15 mouse cellular contexts compared by ENCODE assay signal in genomic region chr13:110627136-110627535, GRCm38 (mm10).
DNase-seq lines count a peak whose midpoint lies in the region; ATAC-seq and TF ChIP-seq lines count a peak whose summit lies in the region.
"Had no signal": no experiment of that assay in that cellular context is flagged by ENCODE, and none has a peak within 500 bp of the region (broad histone marks: within the 10 kb centered on the region; RNA-seq: fewer than 3 reads in every experiment).

No protein-coding gene starts in this region.

- WGBS in heart, embryonic 12.5 days: 52% methylated on average over 6 of the region's 6 CpGs
- 58% methylated on average over 6 of the region's 6 CpGs for WGBS in midbrain, embryonic 13.5 days
- 83% methylated on average over 6 of the region's 6 CpGs for whole genome bisulfite sequencing in midbrain, embryonic 11.5 days
- WGBS in midbrain, embryonic 15.5 days: 52% methylated on average over 6 of the region's 6 CpGs

- no peaks in the 10 kb centered on the region for H3K27me3 ChIP-seq in heart, embryonic 12.5 days (replicated peaks)
- no peaks in the 10 kb centered on the region for H3K27me3 ChIP-seq in midbrain, embryonic 13.5 days
- no peaks in the 10 kb centered on the region for H3K27me3 ChIP-seq in midbrain, embryonic 11.5 days (ENCODE audit: control insufficient read depth, insufficient read depth, low read length)
- H3K27me3 ChIP-seq in midbrain, embryonic 15.5 days (replicated peaks): no peaks in the 10 kb centered on the region

- no peak overlapping the region for H3K9ac ChIP-seq in heart, embryonic 12.5 days
- no peak overlapping the region for H3K9ac ChIP-seq in midbrain, embryonic 13.5 days (replicated peaks)
- no peak overlapping the region for H3K9ac ChIP-seq in midbrain, embryonic 11.5 days (ENCODE audit: low read length)
- no peak overlapping the region for H3K9ac ChIP-seq in midbrain, embryonic 15.5 days
- H3K9ac ChIP-seq: liver, postnatal 0 days had no signal

- H3K9me3 ChIP-seq in heart, embryonic 12.5 days (replicated peaks): no peaks in the 10 kb centered on the region; the same call in 1 of the 2 replicates
- no peaks in the 10 kb centered on the region for H3K9me3 ChIP-seq in midbrain, embryonic 13.5 days
- no peaks in the 10 kb centered on the region for H3K9me3 ChIP-seq in midbrain, embryonic 11.5 days (ENCODE audit: control insufficient read depth, low read length)
- H3K9me3 ChIP-seq in midbrain, embryonic 15.5 days: no peaks in the 10 kb centered on the region

- no peaks in the 10 kb centered on the region for H3K36me3 ChIP-seq in heart, embryonic 12.5 days
- H3K36me3 ChIP-seq in midbrain, embryonic 13.5 days: no peaks in the 10 kb centered on the region
- H3K36me3 ChIP-seq in midbrain, embryonic 11.5 days (ENCODE audit: control insufficient read depth, insufficient read depth, low read length): no peaks in the 10 kb centered on the region
- H3K36me3 ChIP-seq in midbrain, embryonic 15.5 days (replicated peaks): no peaks in the 10 kb centered on the region

- peaks cover 18% of the 10 kb centered on the region for H3K4me1 ChIP-seq in heart, embryonic 12.5 days (replicated peaks)
- peaks cover 7% of the 10 kb centered on the region; the same call in 1 of the 2 replicates for H3K4me1 ChIP-seq in midbrain, embryonic 13.5 days (replicated peaks)
- no peaks in the 10 kb centered on the region; the same call in 1 of the 2 replicates for H3K4me1 ChIP-seq in midbrain, embryonic 11.5 days (ENCODE audit: control insufficient read depth, insufficient read depth, low read length)
- H3K4me1 ChIP-seq in cortical plate, adult 2 months (ENCODE audit: control insufficient read depth, insufficient read depth, low read length): peaks cover 8% of the 10 kb centered on the region
- peaks cover 15% of the 10 kb centered on the region for H3K4me1 ChIP-seq in midbrain, embryonic 15.5 days

- ATAC-seq in heart, embryonic 12.5 days (ENCODE audit: insufficient number of reproducible peaks, low FRiP score): no peak
- no peak for ATAC-seq in midbrain, embryonic 13.5 days
- no peak for ATAC-seq in midbrain, embryonic 11.5 days (ENCODE audit: low FRiP score)
- ATAC-seq in midbrain, embryonic 15.5 days (replicated peaks): peak; percentile 48; the same call in 1 of the 2 replicates
- ATAC-seq: hindbrain, postnatal 0 days had no signal

- TF ChIP-seq POLR2A in cortical plate, adult 2 months (IDR thresholded peaks at IDR 0.05; ENCODE audit: extremely low read depth, insufficient read depth, low read length): no peak

- H3K4me2 ChIP-seq in heart, embryonic 12.5 days: no peak overlapping the region
- H3K4me2 ChIP-seq in midbrain, embryonic 13.5 days (replicated peaks): no peak overlapping the region
- H3K4me2 ChIP-seq in midbrain, embryonic 11.5 days: no peak overlapping the region
- no peak overlapping the region; the same call in 1 of the 2 replicates for H3K4me2 ChIP-seq in midbrain, embryonic 15.5 days

- no peak overlapping the region for H3K4me3 ChIP-seq in heart, embryonic 12.5 days
- H3K4me3 ChIP-seq in midbrain, embryonic 13.5 days (replicated peaks): no peak overlapping the region
- no peak overlapping the region for H3K4me3 ChIP-seq in midbrain, embryonic 11.5 days (ENCODE audit: low read depth, low read length)
- H3K4me3 ChIP-seq in cortical plate, adult 2 months (ENCODE audit: insufficient read depth, low read length): no peak overlapping the region
- H3K4me3 ChIP-seq in midbrain, embryonic 15.5 days: no peak overlapping the region
- H3K4me3 ChIP-seq: erythroblast, embryonic 14.5 days had no signal

- no peak for DNase-seq in heart, adult 9 months (ENCODE audit: low spot score in 2 of 2)
- DNase-seq in midbrain, embryonic 11.5 days (ENCODE audit: low spot score, missing footprints): no peak
- DNase-seq in gastrocnemius, adult 8-10 months (ENCODE audit: low spot score in 2 of 2): no peak
- DNase-seq: cerebellum, adult 9-11 months; kidney, adult 11 months; liver; liver, postnatal 0 days; thymus, postnatal 36 days had no signal

- H3K27ac ChIP-seq in heart, embryonic 12.5 days (ENCODE audit: poor library complexity, severe bottlenecking): peak overlapping the region; percentile 47
- peak overlapping the region; percentile 30; the same call in 1 of the 2 replicates for H3K27ac ChIP-seq in midbrain, embryonic 13.5 days
- no peak overlapping the region for H3K27ac ChIP-seq in midbrain, embryonic 11.5 days (ENCODE audit: low read depth, low read length)
- peak overlapping the region; percentile 93 for H3K27ac ChIP-seq in cortical plate, adult 2 months (ENCODE audit: insufficient read depth, low read length)
- H3K27ac ChIP-seq in midbrain, embryonic 15.5 days: peak overlapping the region; percentile 44; the same call in 1 of the 2 replicates
- H3K27ac ChIP-seq: kidney, postnatal 0 days had no signal

- no peak for TF ChIP-seq CTCF in cortical plate, adult 2 months (IDR thresholded peaks at IDR 0.05; ENCODE audit: extremely low read depth, insufficient read depth, low read length)
